Comparison of ENCODE assay signal across 9 mouse cellular contexts in the genomic region with DNA sequence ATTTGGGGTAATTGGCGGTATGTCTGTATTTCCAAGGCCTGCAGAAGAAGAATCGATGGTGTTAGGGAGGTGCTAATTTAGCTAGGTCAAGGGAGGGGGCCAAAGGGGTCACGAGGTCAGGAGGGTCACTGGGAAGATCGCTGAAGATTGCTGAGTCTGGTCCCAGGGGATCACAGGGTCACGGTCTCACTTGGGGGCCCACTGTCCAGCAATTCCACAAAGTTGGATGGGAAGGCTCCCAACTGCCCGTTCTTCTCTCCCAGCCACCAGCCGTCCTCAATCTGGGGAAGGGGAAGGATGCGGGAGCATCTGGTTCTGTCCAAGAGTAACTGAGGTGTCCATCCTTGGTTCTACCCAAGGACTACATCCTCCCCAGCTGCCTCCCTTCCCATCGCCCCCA. TPM values are rescaled to one million over a fixed set of nuclear protein-coding genes. Genes with fewer than 3 reads are reported as not detected.
A peak's percentile ranks its signal among the peaks of the same experiment; 100 is the strongest.
DNase-seq lines count a peak whose midpoint lies in the region; ATAC-seq lines count a peak whose summit lies in the region.
"Had no signal": no experiment of that assay in that cellular context is flagged by ENCODE, and none has a peak within 500 bp of the region (broad histone marks: within the 10 kb centered on the region; RNA-seq: fewer than 3 reads in every experiment).

No protein-coding gene starts in this region.

- no peaks in the 10 kb centered on the region for H3K9me3 ChIP-seq in forebrain, embryonic 10.5 days
- no peaks in the 10 kb centered on the region for H3K9me3 ChIP-seq in forebrain, embryonic 16.5 days (ENCODE audit: control insufficient read depth, low read length)
- no peaks in the 10 kb centered on the region for H3K9me3 ChIP-seq in lung, embryonic 15.5 days
- no peaks in the 10 kb centered on the region for H3K9me3 ChIP-seq in limb, embryonic 11.5 days (ENCODE audit: control insufficient read depth, low read length)
- no peaks in the 10 kb centered on the region for H3K9me3 ChIP-seq in neural tube, embryonic 15.5 days (replicated peaks)

- WGBS in forebrain, embryonic 10.5 days: 69% methylated on average over 9 of the region's 9 CpGs
- WGBS in forebrain, embryonic 16.5 days: 66% methylated on average over 9 of the region's 9 CpGs
- WGBS in lung, embryonic 15.5 days: 63% methylated on average over 9 of the region's 9 CpGs
- 64% methylated on average over 9 of the region's 9 CpGs for WGBS in limb, embryonic 11.5 days
- WGBS in neural tube, embryonic 15.5 days: 83% methylated on average over 9 of the region's 9 CpGs

- peak overlapping the region; percentile 69 for H3K4me3 ChIP-seq in forebrain, embryonic 10.5 days
- H3K4me3 ChIP-seq in forebrain, embryonic 16.5 days (replicated peaks; ENCODE audit: low read length): no peak overlapping the region
- peak overlapping the region; percentile 55 for H3K4me3 ChIP-seq in lung, embryonic 15.5 days
- peak overlapping the region; percentile 54; the same call in 1 of the 2 replicates for H3K4me3 ChIP-seq in limb, embryonic 11.5 days (ENCODE audit: low read depth, low read length)
- H3K4me3 ChIP-seq in neural tube, embryonic 15.5 days (replicated peaks): peak overlapping the region; percentile 59

- no peak overlapping the region for H3K9ac ChIP-seq in forebrain, embryonic 16.5 days (replicated peaks; ENCODE audit: low read depth, low read length)
- H3K9ac ChIP-seq in lung, embryonic 15.5 days: peak overlapping the region; percentile 61; the same call in 1 of the 2 replicates
- H3K9ac ChIP-seq in limb, embryonic 11.5 days (ENCODE audit: low read length): peak overlapping the region; percentile 74
- H3K9ac ChIP-seq in neural tube, embryonic 15.5 days (replicated peaks): peak overlapping the region; percentile 73; the same call in 1 of the 2 replicates

- peak overlapping the region; percentile 83 for H3K27ac ChIP-seq in forebrain, embryonic 10.5 days
- H3K27ac ChIP-seq in forebrain, embryonic 16.5 days (ENCODE audit: low read length): no peak overlapping the region
- peak overlapping the region; percentile 89; the same call in 1 of the 2 replicates for H3K27ac ChIP-seq in lung, embryonic 15.5 days
- no peak overlapping the region for H3K27ac ChIP-seq in limb, embryonic 11.5 days (replicated peaks; ENCODE audit: low read depth, low read length)
- no peak overlapping the region for H3K27ac ChIP-seq in neural tube, embryonic 15.5 days (replicated peaks)
- H3K27ac ChIP-seq: macrophage had no signal

- no peak for ATAC-seq in forebrain, embryonic 16.5 days
- peak; percentile 16 for ATAC-seq in lung, embryonic 15.5 days (ENCODE audit: borderline replicate concordance, extremely low read depth, low FRiP score, low TSS enrichment)
- no peak for ATAC-seq in limb, embryonic 11.5 days (ENCODE audit: insufficient number of reproducible peaks, low FRiP score, low TSS enrichment, low read depth)
- no peak for ATAC-seq in neural tube, embryonic 15.5 days (ENCODE audit: low FRiP score)

- H3K4me2 ChIP-seq in forebrain, embryonic 16.5 days (ENCODE audit: low read length): no peak overlapping the region
- peak overlapping the region; percentile 96 for H3K4me2 ChIP-seq in lung, embryonic 15.5 days
- H3K4me2 ChIP-seq in limb, embryonic 11.5 days (ENCODE audit: low read depth, severe bottlenecking): peak overlapping the region; percentile 99
- H3K4me2 ChIP-seq in neural tube, embryonic 15.5 days: peak overlapping the region; percentile 100

- peaks cover 28% of the 10 kb centered on the region for H3K36me3 ChIP-seq in forebrain, embryonic 10.5 days (replicated peaks)
- H3K36me3 ChIP-seq in forebrain, embryonic 16.5 days (ENCODE audit: control insufficient read depth, insufficient read depth): peaks cover 9% of the 10 kb centered on the region
- peaks cover 16% of the 10 kb centered on the region for H3K36me3 ChIP-seq in lung, embryonic 15.5 days
- peaks cover 14% of the 10 kb centered on the region; the same call in 1 of the 2 replicates for H3K36me3 ChIP-seq in limb, embryonic 11.5 days (ENCODE audit: control insufficient read depth, insufficient read depth, low read length)
- peaks cover 16% of the 10 kb centered on the region for H3K36me3 ChIP-seq in neural tube, embryonic 15.5 days

- H3K27me3 ChIP-seq in forebrain, embryonic 10.5 days (ENCODE audit: poor library complexity, severe bottlenecking): no peaks in the 10 kb centered on the region
- no peaks in the 10 kb centered on the region for H3K27me3 ChIP-seq in forebrain, embryonic 16.5 days (replicated peaks; ENCODE audit: control insufficient read depth, insufficient read depth, low read length)
- no peaks in the 10 kb centered on the region for H3K27me3 ChIP-seq in lung, embryonic 15.5 days
- no peaks in the 10 kb centered on the region for H3K27me3 ChIP-seq in limb, embryonic 11.5 days (ENCODE audit: control insufficient read depth, insufficient read depth, low read length)
- H3K27me3 ChIP-seq in neural tube, embryonic 15.5 days (replicated peaks): no peaks in the 10 kb centered on the region

- H3K4me1 ChIP-seq in forebrain, embryonic 10.5 days: peaks cover 22% of the 10 kb centered on the region
- H3K4me1 ChIP-seq in forebrain, embryonic 16.5 days (replicated peaks; ENCODE audit: control insufficient read depth, insufficient read depth, low read length): peaks cover 6% of the 10 kb centered on the region
- peaks cover 30% of the 10 kb centered on the region for H3K4me1 ChIP-seq in lung, embryonic 15.5 days
- H3K4me1 ChIP-seq in limb, embryonic 11.5 days (ENCODE audit: control insufficient read depth, insufficient read depth, low read length): peaks cover 9% of the 10 kb centered on the region
- H3K4me1 ChIP-seq in neural tube, embryonic 15.5 days: peaks cover 16% of the 10 kb centered on the region

- DNase-seq in forebrain, embryonic 10.5 days (ENCODE audit: extremely low spot score, low spot score): no peak
- no peak for DNase-seq in lung, postnatal 25 days (ENCODE audit: low spot score)
- DNase-seq in limb, embryonic 11.5 days (ENCODE audit: low spot score): no peak
- no peak for DNase-seq in urinary bladder, adult 2 months (ENCODE audit: low spot score)
- DNase-seq in left cerebral cortex, adult 8-10 months (ENCODE audit: low spot score in 2 of 2): no peak

RNA-seq across cellular contexts. Expression of gene Sh3d21, which starts 1.3 kb away (rescaled TPM):
- 1.5 and 1.6 TPM in 2 replicates for polyA plus RNA-seq in forebrain, embryonic 10.5 days (2016; fragmentation: Nextera tagmentation; extraction: Ambion mirVana)
- 0.87 and 1.2 TPM in 2 replicates for polyA plus RNA-seq in forebrain, embryonic 16.5 days (2015; fragmentation: Nextera tagmentation; extraction: Ambion mirVana)
- 7.2 and 9.4 TPM in 2 replicates for polyA plus RNA-seq in lung, embryonic 15.5 days (2015; fragmentation: Nextera tagmentation; extraction: Ambion mirVana)
- polyA plus RNA-seq in limb, embryonic 11.5 days (2014; fragmentation: Nextera tagmentation; extraction: Ambion mirVana): 5.4 and 5.5 TPM in 2 replicates
- polyA plus RNA-seq in neural tube, embryonic 15.5 days (2015; fragmentation: Nextera tagmentation; extraction: Ambion mirVana): 1.4 and 2.6 TPM in 2 replicates
- 10.1 and 11.8 TPM in 2 replicates for polyA plus RNA-seq in urinary bladder, adult 2 months (2012; rRNA removed)
- total RNA-seq in left cerebral cortex, adult 8-10 months (2022): 1 to 10 TPM in 1 of 4 experiments, under 1 TPM in 3; 0.63 to 1.4 (median 0.85) TPM

RNA-seq across cellular contexts. Expression of gene Eva1b, which starts 14.4 kb away (rescaled TPM):
- polyA plus RNA-seq in forebrain, embryonic 10.5 days (2016; fragmentation: Nextera tagmentation; extraction: Ambion mirVana): 19.1 and 20.7 TPM in 2 replicates
- polyA plus RNA-seq in forebrain, embryonic 16.5 days (2015; fragmentation: Nextera tagmentation; extraction: Ambion mirVana): 10.1 and 10.2 TPM in 2 replicates
- 95.9 and 101 TPM in 2 replicates for polyA plus RNA-seq in lung, embryonic 15.5 days (2015; fragmentation: Nextera tagmentation; extraction: Ambion mirVana)
- 64.3 and 70.3 TPM in 2 replicates for polyA plus RNA-seq in limb, embryonic 11.5 days (2014; fragmentation: Nextera tagmentation; extraction: Ambion mirVana)
- 13.3 and 19.1 TPM in 2 replicates for polyA plus RNA-seq in neural tube, embryonic 15.5 days (2015; fragmentation: Nextera tagmentation; extraction: Ambion mirVana)
- 64.1 and 68.0 TPM in 2 replicates for polyA plus RNA-seq in urinary bladder, adult 2 months (2012; rRNA removed)
- 1 to 10 TPM; 2.4 to 5.6 (median 3.1) TPM for total RNA-seq in left cerebral cortex, adult 8-10 months (2022)

RNA-seq across cellular contexts. Expression of gene Thrap3, which starts 40.6 kb away (rescaled TPM):
- 251 and 256 TPM in 2 replicates for polyA plus RNA-seq in forebrain, embryonic 10.5 days (2016; fragmentation: Nextera tagmentation; extraction: Ambion mirVana)
- 172 and 187 TPM in 2 replicates for polyA plus RNA-seq in forebrain, embryonic 16.5 days (2015; fragmentation: Nextera tagmentation; extraction: Ambion mirVana)
- 228 and 230 TPM in 2 replicates for polyA plus RNA-seq in lung, embryonic 15.5 days (2015; fragmentation: Nextera tagmentation; extraction: Ambion mirVana)
- polyA plus RNA-seq in limb, embryonic 11.5 days (2014; fragmentation: Nextera tagmentation; extraction: Ambion mirVana): 247 and 264 TPM in 2 replicates
- 127 and 133 TPM in 2 replicates for polyA plus RNA-seq in neural tube, embryonic 15.5 days (2015; fragmentation: Nextera tagmentation; extraction: Ambion mirVana)
- 111 and 130 TPM in 2 replicates for polyA plus RNA-seq in urinary bladder, adult 2 months (2012; rRNA removed)
- total RNA-seq in left cerebral cortex, adult 8-10 months (2022): 100 to 1,000 TPM; 127 to 151 (median 148) TPM

RNA-seq across cellular contexts. Expression of gene Stk40, which starts 58.2 kb away (rescaled TPM):
- polyA plus RNA-seq in forebrain, embryonic 10.5 days (2016; fragmentation: Nextera tagmentation; extraction: Ambion mirVana): 43.7 and 45.5 TPM in 2 replicates
- 33.5 and 34.7 TPM in 2 replicates for polyA plus RNA-seq in forebrain, embryonic 16.5 days (2015; fragmentation: Nextera tagmentation; extraction: Ambion mirVana)
- 37.8 and 40.7 TPM in 2 replicates for polyA plus RNA-seq in lung, embryonic 15.5 days (2015; fragmentation: Nextera tagmentation; extraction: Ambion mirVana)
- polyA plus RNA-seq in limb, embryonic 11.5 days (2014; fragmentation: Nextera tagmentation; extraction: Ambion mirVana): 27.8 and 30.4 TPM in 2 replicates
- 28.1 and 29.9 TPM in 2 replicates for polyA plus RNA-seq in neural tube, embryonic 15.5 days (2015; fragmentation: Nextera tagmentation; extraction: Ambion mirVana)
- 26.3 and 40.8 TPM in 2 replicates for polyA plus RNA-seq in urinary bladder, adult 2 months (2012; rRNA removed)
- 10 to 100 TPM; 28.8 to 37.6 (median 33.8) TPM for total RNA-seq in left cerebral cortex, adult 8-10 months (2022)

Comparison
In these comparisons a context has a peak if more than half of its experiments do, and no peak if none do; other contexts are left out.
1. H3K27ac ChIP-seq: peak in forebrain, embryonic 10.5 days (single experiment) and lung, embryonic 15.5 days (single experiment); none in forebrain, embryonic 16.5 days (single experiment), limb, embryonic 11.5 days (single experiment) and neural tube, embryonic 15.5 days (single experiment).